Mouse (Mus musculus): ENCODE data around the gene Ccdc134.

Gene Ccdc134

GRCm38 (mm10) chr15:82170437-82171377 is 43.0 kb downstream of the Ccdc134 start:
- in situ Hi-C loops (cut with MboI, MseI): no loop called here

- in situ Hi-C loops (cut with MboI, MseI): no loop called here
These were observed 44.9 kb downstream of the Ccdc134 start for GRCm38 (mm10) chr15:82172648-82173047.

GRCm38 (mm10) chr15:82175091-82175490 is 47.4 kb downstream of the Ccdc134 start:
- in situ Hi-C loops (cut with MboI, MseI): no loop called here

GRCm38 (mm10) chr15:82177743-82178290 is 50.1 kb downstream of the Ccdc134 start:
- in situ Hi-C loops (cut with MboI, MseI): no loop called here

GRCm38 (mm10) chr15:82181131-82181530 is 53.4 kb downstream of the Ccdc134 start:
- in situ Hi-C loops (cut with MboI, MseI): loop anchor here (10.0 kb wide), 1 partner anchor 546 kb away; no protein-coding TSS in a partner anchor

- in situ Hi-C loops (cut with MboI, MseI): loop anchor here (10.0 kb wide), 1 partner anchor 548 kb away; no protein-coding TSS in a partner anchor
These were observed 54.6 kb downstream of the Ccdc134 start for GRCm38 (mm10) chr15:82182311-82182710.

- in situ Hi-C loops (cut with MboI, MseI): loop anchor here (10.0 kb wide), 1 partner anchor 549 kb away; no protein-coding TSS in a partner anchor
These were observed 55.9 kb downstream of the Ccdc134 start for GRCm38 (mm10) chr15:82183596-82183995.

GRCm38 (mm10) chr15:82184183-82184582 is 56.5 kb downstream of the Ccdc134 start:
- in situ Hi-C loops (cut with MboI, MseI): loop anchor here (10.0 kb wide), 1 partner anchor 549 kb away; no protein-coding TSS in a partner anchor

- in situ Hi-C loops (cut with MboI, MseI): loop anchor here (10.0 kb wide), 1 partner anchor 550 kb away; no protein-coding TSS in a partner anchor
These were observed 56.9 kb downstream of the Ccdc134 start for GRCm38 (mm10) chr15:82184656-82185055.

- in situ Hi-C loops (cut with MboI, MseI): loop anchor here (10.0 kb wide), 1 partner anchor 550 kb away; no protein-coding TSS in a partner anchor
These were observed 57.5 kb downstream of the Ccdc134 start for GRCm38 (mm10) chr15:82185062-82185783.

GRCm38 (mm10) chr15:82186131-82186530 is 58.4 kb downstream of the Ccdc134 start:
- in situ Hi-C loops (cut with MboI, MseI): loop anchor here (10.0 kb wide), 1 partner anchor 551 kb away; no protein-coding TSS in a partner anchor

- in situ Hi-C loops (cut with MboI, MseI): loop anchor here (10.0 kb wide), 1 partner anchor 552 kb away; no protein-coding TSS in a partner anchor
These were observed 59.2 kb downstream of the Ccdc134 start for GRCm38 (mm10) chr15:82186931-82187330.

- in situ Hi-C loops (cut with MboI, MseI): loop anchor here (10.0 kb wide), 1 partner anchor 553 kb away; no protein-coding TSS in a partner anchor
These were observed 59.7 kb downstream of the Ccdc134 start for GRCm38 (mm10) chr15:82187401-82187800.

GRCm38 (mm10) chr15:82187924-82188323 is 60.2 kb downstream of the Ccdc134 start:
- in situ Hi-C loops (cut with MboI, MseI): loop anchor here (10.0 kb wide), 1 partner anchor 553 kb away; no protein-coding TSS in a partner anchor

- in situ Hi-C loops (cut with MboI, MseI): loop anchor here (10.0 kb wide), 1 partner anchor 554 kb away; no protein-coding TSS in a partner anchor
These were observed 60.9 kb downstream of the Ccdc134 start for GRCm38 (mm10) chr15:82188481-82189240.

All from regulatory T cell (primary cell).